In genomic region chr12:99518640-99519039, GRCm38 (mm10) we compare ENCODE assay signal across 26 mouse cellular contexts. TPM values are rescaled to one million over a fixed set of nuclear protein-coding genes. Genes with fewer than 3 reads are reported as not detected.
DNase-seq lines count a peak whose midpoint lies in the region; ATAC-seq and TF ChIP-seq lines count a peak whose summit lies in the region.
"Had no signal": no experiment of that assay in that cellular context is flagged by ENCODE, and none has a peak within 500 bp of the region (broad histone marks: within the 10 kb centered on the region; RNA-seq: fewer than 3 reads in every experiment).

No protein-coding gene starts in this region.

- no peak overlapping the region for H3K9ac ChIP-seq in hindbrain, embryonic 12.5 days
- no peak overlapping the region for H3K9ac ChIP-seq in midbrain, embryonic 15.5 days
- H3K9ac ChIP-seq in midbrain, postnatal 0 days (replicated peaks; ENCODE audit: low read length, poor library complexity, severe bottlenecking): no peak overlapping the region
- H3K9ac ChIP-seq in hindbrain, embryonic 16.5 days (ENCODE audit: low read depth, low read length): no peak overlapping the region
- H3K9ac ChIP-seq: embryonic facial prominence, embryonic 12.5 days; limb, embryonic 15.5 days; liver, embryonic 13.5 days; midbrain, embryonic 13.5 days; neural tube, embryonic 12.5 days had no signal

- H3K9me3 ChIP-seq in hindbrain, embryonic 10.5 days: no peaks in the 10 kb centered on the region
- no peaks in the 10 kb centered on the region for H3K9me3 ChIP-seq in hindbrain, embryonic 12.5 days (replicated peaks)
- no peaks in the 10 kb centered on the region for H3K9me3 ChIP-seq in midbrain, embryonic 15.5 days
- H3K9me3 ChIP-seq in midbrain, postnatal 0 days (ENCODE audit: low read length): no peaks in the 10 kb centered on the region
- H3K9me3 ChIP-seq in hindbrain, embryonic 16.5 days (ENCODE audit: control insufficient read depth, low read length): no peaks in the 10 kb centered on the region
- H3K9me3 ChIP-seq: embryonic facial prominence, embryonic 12.5 days; limb, embryonic 10.5 days; limb, embryonic 15.5 days; liver, embryonic 13.5 days; midbrain, embryonic 13.5 days; neural tube, embryonic 12.5 days had no signal

- peak; percentile 18 to 26 for DNase-seq in cerebellum, postnatal 10 days
- DNase-seq in cerebellum, adult 11 months: no peak
- no peak for DNase-seq in hindbrain, embryonic 10.5 days (ENCODE audit: low spot score)
- no peak for DNase-seq in midbrain, postnatal 0 days (ENCODE audit: low spot score)
- DNase-seq in urinary bladder, postnatal 25 days (ENCODE audit: low spot score): no peak
- DNase-seq: embryo, embryonic 11 days; gastrocnemius, postnatal 10 days; heart, postnatal 36 days; kidney, adult 9 months; layer of hippocampus, adult 9-11 months; liver, embryonic 13.5 days; lung, adult 18-20 months; lung, postnatal 4 days had no signal

- H3K27ac ChIP-seq in hindbrain, embryonic 10.5 days: peak overlapping the region; percentile 5; the same call in 1 of the 2 replicates
- no peak overlapping the region for H3K27ac ChIP-seq in hindbrain, embryonic 12.5 days
- H3K27ac ChIP-seq in midbrain, embryonic 15.5 days: no peak overlapping the region
- H3K27ac ChIP-seq in midbrain, postnatal 0 days (ENCODE audit: low read depth, low read length): no peak overlapping the region
- H3K27ac ChIP-seq in hindbrain, embryonic 16.5 days (ENCODE audit: low read depth, low read length): peak overlapping the region; percentile 73
- H3K27ac ChIP-seq: limb, embryonic 10.5 days; liver, embryonic 13.5 days; neural tube, embryonic 12.5 days had no signal

- WGBS in hindbrain, embryonic 10.5 days: 93% methylated on average over 10 of the region's 10 CpGs
- 96% methylated on average over 10 of the region's 10 CpGs for WGBS in hindbrain, embryonic 12.5 days
- 93% methylated on average over 10 of the region's 10 CpGs for WGBS in midbrain, embryonic 15.5 days
- 95% methylated on average over 10 of the region's 10 CpGs for WGBS in midbrain, postnatal 0 days
- 86% methylated on average over 10 of the region's 10 CpGs for WGBS in hindbrain, embryonic 16.5 days

- no peak overlapping the region for H3K4me2 ChIP-seq in hindbrain, embryonic 12.5 days (replicated peaks)
- no peak overlapping the region for H3K4me2 ChIP-seq in midbrain, embryonic 15.5 days
- H3K4me2 ChIP-seq in midbrain, postnatal 0 days (ENCODE audit: low read depth, low read length, poor library complexity, severe bottlenecking): no peak overlapping the region
- peak overlapping the region; percentile 40 for H3K4me2 ChIP-seq in hindbrain, embryonic 16.5 days (ENCODE audit: low read length)
- H3K4me2 ChIP-seq: embryonic facial prominence, embryonic 12.5 days; limb, embryonic 15.5 days; liver, embryonic 13.5 days; neural tube, embryonic 12.5 days had no signal

- no peak for TF ChIP-seq CTCF in midbrain, postnatal 0 days (IDR thresholded peaks at IDR 0.05)

- no peaks in the 10 kb centered on the region for H3K27me3 ChIP-seq in hindbrain, embryonic 10.5 days (ENCODE audit: insufficient read depth, poor library complexity, severe bottlenecking)
- H3K27me3 ChIP-seq in hindbrain, embryonic 12.5 days: no peaks in the 10 kb centered on the region
- no peaks in the 10 kb centered on the region for H3K27me3 ChIP-seq in midbrain, embryonic 15.5 days (replicated peaks)
- no peaks in the 10 kb centered on the region for H3K27me3 ChIP-seq in midbrain, postnatal 0 days (ENCODE audit: insufficient read depth, low read length)
- no peaks in the 10 kb centered on the region for H3K27me3 ChIP-seq in hindbrain, embryonic 16.5 days (replicated peaks; ENCODE audit: control insufficient read depth, insufficient read depth, low read length)
- H3K27me3 ChIP-seq: CH12.LX; embryonic facial prominence, embryonic 12.5 days; limb, embryonic 15.5 days; liver, embryonic 13.5 days; megakaryocyte, embryonic 14.5 days; midbrain, embryonic 13.5 days; neural tube, embryonic 12.5 days had no signal

- peaks cover 32% of the 10 kb centered on the region for H3K4me1 ChIP-seq in hindbrain, embryonic 10.5 days (replicated peaks)
- peaks cover 16% of the 10 kb centered on the region for H3K4me1 ChIP-seq in hindbrain, embryonic 12.5 days
- H3K4me1 ChIP-seq in midbrain, embryonic 15.5 days: peaks cover 16% of the 10 kb centered on the region
- H3K4me1 ChIP-seq in midbrain, postnatal 0 days (ENCODE audit: insufficient read depth, low read length): no peaks in the 10 kb centered on the region
- H3K4me1 ChIP-seq in hindbrain, embryonic 16.5 days (ENCODE audit: control insufficient read depth, insufficient read depth, low read depth, low read length): peaks cover 7% of the 10 kb centered on the region
- H3K4me1 ChIP-seq: neural tube, embryonic 12.5 days had no signal

- H3K36me3 ChIP-seq in hindbrain, embryonic 10.5 days: no peaks in the 10 kb centered on the region
- H3K36me3 ChIP-seq in hindbrain, embryonic 12.5 days: no peaks in the 10 kb centered on the region
- no peaks in the 10 kb centered on the region for H3K36me3 ChIP-seq in midbrain, embryonic 15.5 days (replicated peaks)
- H3K36me3 ChIP-seq in midbrain, postnatal 0 days (ENCODE audit: insufficient read depth, low read length): no peaks in the 10 kb centered on the region
- H3K36me3 ChIP-seq in hindbrain, embryonic 16.5 days (ENCODE audit: control insufficient read depth, insufficient read depth, low read length): no peaks in the 10 kb centered on the region
- H3K36me3 ChIP-seq: embryonic facial prominence, embryonic 12.5 days; limb, embryonic 10.5 days; limb, embryonic 15.5 days; midbrain, embryonic 13.5 days; neural tube, embryonic 12.5 days had no signal

- no peak for ATAC-seq in hindbrain, embryonic 12.5 days (ENCODE audit: low FRiP score)
- ATAC-seq in midbrain, embryonic 15.5 days (replicated peaks): peak; percentile 54; the same call in 1 of the 2 replicates
- no peak for ATAC-seq in midbrain, postnatal 0 days (ENCODE audit: low FRiP score)
- ATAC-seq in hindbrain, embryonic 16.5 days: peak; percentile 21; the same call in 1 of the 2 replicates
- ATAC-seq: activated CD4-positive, CD25-positive, alpha-beta regulatory T cell, adult 4 months; intestine, embryonic 16.5 days; lung, postnatal 0 days had no signal

- no peak overlapping the region for H3K4me3 ChIP-seq in hindbrain, embryonic 10.5 days
- no peak overlapping the region for H3K4me3 ChIP-seq in hindbrain, embryonic 12.5 days
- no peak overlapping the region for H3K4me3 ChIP-seq in midbrain, embryonic 15.5 days
- no peak overlapping the region for H3K4me3 ChIP-seq in midbrain, postnatal 0 days (ENCODE audit: low read depth, low read length)
- no peak overlapping the region for H3K4me3 ChIP-seq in hindbrain, embryonic 16.5 days (ENCODE audit: low read length)
- H3K4me3 ChIP-seq: embryonic facial prominence, embryonic 12.5 days; limb, embryonic 10.5 days; limb, embryonic 15.5 days; liver, embryonic 13.5 days; megakaryocyte, embryonic 14.5 days; midbrain, embryonic 13.5 days; neural tube, embryonic 12.5 days had no signal

RNA-seq across cellular contexts. Expression of gene Foxn3, which starts 44.7 kb away (rescaled TPM):
- 56.3 and 63.8 TPM in 2 replicates for polyA plus RNA-seq in hindbrain, embryonic 10.5 days (2016; fragmentation: Nextera tagmentation; extraction: Ambion mirVana)
- polyA plus RNA-seq in hindbrain, embryonic 12.5 days (2016; fragmentation: Nextera tagmentation; extraction: Ambion mirVana): 90.2 and 93.9 TPM in 2 replicates
- 80.4 and 85.9 TPM in 2 replicates for polyA plus RNA-seq in midbrain, embryonic 15.5 days (2015; fragmentation: Nextera tagmentation; extraction: Ambion mirVana)
- 38.9 and 40.5 TPM in 2 replicates for total RNA-seq in midbrain, postnatal 0 days (2014; rRNA removed)
- 60.4 and 72.7 TPM in 2 replicates for polyA plus RNA-seq in midbrain, postnatal 0 days (2015; fragmentation: Nextera tagmentation; extraction: Ambion mirVana)
- 60.5 and 70.7 TPM in 2 replicates for polyA plus RNA-seq in hindbrain, embryonic 16.5 days (2015; fragmentation: Nextera tagmentation; extraction: Ambion mirVana)

Comparison
In these comparisons a context has a peak if more than half of its experiments do, and no peak if none do; other contexts are left out.
1. DNase-seq: peak in cerebellum, postnatal 10 days (2 of 2); none in cerebellum, adult 11 months (single experiment), hindbrain, embryonic 10.5 days (single experiment), midbrain, postnatal 0 days (single experiment) and urinary bladder, postnatal 25 days (single experiment).
2. H3K27ac ChIP-seq: peak in hindbrain, embryonic 10.5 days (single experiment) and hindbrain, embryonic 16.5 days (single experiment); none in hindbrain, embryonic 12.5 days (single experiment), midbrain, embryonic 15.5 days (single experiment) and midbrain, postnatal 0 days (single experiment).
3. ATAC-seq: peak in midbrain, embryonic 15.5 days (single experiment) and hindbrain, embryonic 16.5 days (single experiment); none in hindbrain, embryonic 12.5 days (single experiment) and midbrain, postnatal 0 days (single experiment).